Mouse (Mus musculus): Measurements from ENCODE around the gene Clip2.

DNA sequence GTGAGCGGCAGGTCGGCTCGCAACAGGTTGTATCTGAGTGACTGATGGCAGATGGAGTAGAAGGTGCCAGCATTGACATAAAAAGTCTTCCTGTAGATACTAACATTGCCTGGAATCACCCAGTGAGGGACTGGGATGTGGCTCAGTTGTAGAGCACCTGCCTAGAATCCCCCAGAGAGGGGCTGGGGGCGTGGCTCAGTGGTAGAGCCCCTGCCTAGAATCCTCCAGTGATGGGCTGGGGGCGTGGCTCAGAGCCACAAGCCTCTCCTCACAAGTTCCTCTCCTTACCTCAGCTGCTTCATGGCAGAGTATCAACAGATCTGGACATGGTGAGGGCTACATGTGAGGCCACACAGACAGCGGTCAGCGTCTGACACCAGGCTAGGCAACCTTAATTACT is 112.8 kb downstream of the Clip2 start:
- TF ChIP-seq CTCF (IDR thresholded peaks at IDR 0.05; ENCODE audit: low read depth, low read length) (no peak), GATA1 (IDR thresholded peaks at IDR 0.05; ENCODE audit: borderline replicate concordance, low read length) (no peak), TAL1 (conservative IDR thresholded peaks at IDR 0.05; ENCODE audit: low read depth, low read length) (no peak), POLR2AphosphoS5 (IDR thresholded peaks at IDR 0.05; ENCODE audit: insufficient replicate concordance, low read depth, low read length) (no peak), GATA2 (IDR thresholded peaks at IDR 0.05; ENCODE audit: borderline replicate concordance, low read depth, low read length) (no peak)

Measured in G1E (cell line).